Comparison of ENCODE assay signal across 8 mouse cellular contexts in the genomic region with DNA sequence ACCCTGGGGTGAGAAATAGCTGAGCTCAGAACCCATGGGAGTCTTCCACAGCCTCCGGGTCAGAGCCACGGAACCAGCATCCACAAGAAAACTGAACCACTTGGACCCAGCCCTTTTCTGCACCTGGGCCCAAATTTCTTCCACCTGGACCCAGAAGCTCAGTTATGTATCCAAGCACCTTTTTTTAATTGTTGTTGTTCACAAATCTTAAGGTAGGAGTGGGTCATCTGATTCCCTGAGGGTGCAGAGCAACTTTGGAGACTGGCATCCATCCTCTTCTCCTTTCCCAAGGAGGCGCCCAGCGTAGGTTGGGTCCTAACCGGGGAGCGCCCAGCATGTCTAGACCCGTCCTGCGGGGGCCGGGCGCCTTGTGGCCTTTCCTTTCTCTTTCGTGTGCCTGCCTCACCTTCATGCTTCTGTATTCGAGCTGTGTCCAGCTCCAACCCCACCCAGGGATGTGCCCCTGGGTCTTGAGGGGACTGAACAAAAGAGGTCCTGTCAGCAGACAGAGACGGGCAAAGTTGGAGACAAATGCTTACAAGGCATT. TPM values are rescaled to one million over a fixed set of nuclear protein-coding genes. Genes with fewer than 3 reads are reported as not detected.
DNase-seq lines count a peak whose midpoint lies in the region; ATAC-seq and TF ChIP-seq lines count a peak whose summit lies in the region.

A gene (minus strand): TSS at position 51 of the 547 bp plus-strand sequence.
A gene (plus strand): TSS at position 222 of the 547 bp plus-strand sequence.

- 26% methylated on average over 13 of the region's 13 CpGs for WGBS in kidney, embryonic 15.5 days
- 42% methylated on average over 13 of the region's 13 CpGs for WGBS in hindbrain, embryonic 11.5 days
- WGBS in liver, postnatal 0 days (ENCODE audit: insufficient replicate concordance) = 39% methylated on average over 13 of the region's 13 CpGs

- peaks cover 31% of the 10 kb centered on the region for H3K36me3 ChIP-seq in kidney, embryonic 15.5 days
- no peaks in the 10 kb centered on the region for H3K36me3 ChIP-seq in hindbrain, embryonic 11.5 days (ENCODE audit: control insufficient read depth, insufficient read depth, low read length)
- 0 out of 2 replicates have a peak, but pooled peaks cover 2% of the 10 kb centered on the region for H3K36me3 ChIP-seq in liver, postnatal 0 days (replicated peaks; ENCODE audit: insufficient read depth, low read length)

- peak within 1 kb of the TSS; percentile 83 for H3K9ac ChIP-seq in kidney, embryonic 15.5 days
- H3K9ac ChIP-seq in hindbrain, embryonic 11.5 days (ENCODE audit: low read depth, low read length) = peak within 1 kb of the TSS; percentile 77
- H3K9ac ChIP-seq in liver, postnatal 0 days (replicated peaks) = peak within 1 kb of the TSS; percentile 85

- peak within 1 kb of the TSS; percentile 96 for H3K27ac ChIP-seq in kidney, embryonic 15.5 days
- H3K27ac ChIP-seq in brown adipose tissue, adult 24 weeks (replicated peaks; ENCODE audit: low read depth, low read length) = peak within 1 kb of the TSS; percentile 64
- peak within 1 kb of the TSS; percentile 42 for H3K27ac ChIP-seq in hindbrain, embryonic 11.5 days (ENCODE audit: low read depth, low read length)
- peak within 1 kb of the TSS; percentile 74 for H3K27ac ChIP-seq in liver, postnatal 0 days (ENCODE audit: low read depth)

- peak; percentile 10; the same call in 1 of the 2 replicates for ATAC-seq in kidney, embryonic 15.5 days (replicated peaks; ENCODE audit: low FRiP score)
- peak; percentile 13 for ATAC-seq in hindbrain, embryonic 11.5 days (ENCODE audit: low FRiP score)
- ATAC-seq in liver, postnatal 0 days = peak; percentile 0; the same call in 1 of the 2 replicates

- no peaks in the 10 kb centered on the region for H3K9me3 ChIP-seq in kidney, embryonic 15.5 days (replicated peaks)
- H3K9me3 ChIP-seq in hindbrain, embryonic 11.5 days (ENCODE audit: control insufficient read depth, low read length) = no peaks in the 10 kb centered on the region
- H3K9me3 ChIP-seq in liver, postnatal 0 days (ENCODE audit: low read length) = 0 out of 2 replicates have a peak, but pooled peaks cover 3% of the 10 kb centered on the region

- TF ChIP-seq EP300 in liver, postnatal 0 days (IDR thresholded peaks at IDR 0.05; ENCODE audit: low read depth) = no peak

- H3K4me1 ChIP-seq in kidney, embryonic 15.5 days = peaks cover 22% of the 10 kb centered on the region
- no peaks in the 10 kb centered on the region; the same call in 1 of the 2 replicates for H3K4me1 ChIP-seq in brown adipose tissue, adult 24 weeks (ENCODE audit: control insufficient read depth, insufficient read depth, insufficient read length, low read length)
- peaks cover 9% of the 10 kb centered on the region for H3K4me1 ChIP-seq in hindbrain, embryonic 11.5 days (replicated peaks; ENCODE audit: control insufficient read depth, insufficient read depth, low read length)
- peaks cover 15% of the 10 kb centered on the region for H3K4me1 ChIP-seq in liver, postnatal 0 days (ENCODE audit: insufficient read depth)

- peak within 1 kb of the TSS; percentile 74 for H3K4me2 ChIP-seq in kidney, embryonic 15.5 days
- H3K4me2 ChIP-seq in hindbrain, embryonic 11.5 days (replicated peaks; ENCODE audit: low read depth, low read length) = peak within 1 kb of the TSS; percentile 65
- H3K4me2 ChIP-seq in liver, postnatal 0 days (ENCODE audit: low read depth, low read length) = peak within 1 kb of the TSS; percentile 91

- no peak for TF ChIP-seq CTCF in liver, postnatal 0 days (IDR thresholded peaks at IDR 0.05; ENCODE audit: low read depth)

- DNase-seq in kidney, postnatal 25 days = no peak
- DNase-seq in hindbrain, embryonic 11.5 days (ENCODE audit: low spot score) = no peak
- no peak for DNase-seq in liver, postnatal 0 days
- DNase-seq in urinary bladder, postnatal 25 days (ENCODE audit: low spot score) = peak; percentile 30
- DNase-seq in gastrocnemius, postnatal 4 days (ENCODE audit: low spot score in 2 of 2) = no peak
- DNase-seq in adrenal gland, adult 8-10 months = no peak

- H3K27me3 ChIP-seq in kidney, embryonic 15.5 days = no peaks in the 10 kb centered on the region
- no peaks in the 10 kb centered on the region for H3K27me3 ChIP-seq in hindbrain, embryonic 11.5 days (ENCODE audit: control insufficient read depth, insufficient read depth, low read length)
- H3K27me3 ChIP-seq in liver, postnatal 0 days (ENCODE audit: insufficient read depth, low read length) = no peaks in the 10 kb centered on the region

- peak within 1 kb of the TSS; percentile 87 for H3K4me3 ChIP-seq in kidney, embryonic 15.5 days (replicated peaks)
- H3K4me3 ChIP-seq in brown adipose tissue, adult 24 weeks (ENCODE audit: insufficient read depth, low read depth, low read length) = peak within 1 kb of the TSS; percentile 81
- H3K4me3 ChIP-seq in hindbrain, embryonic 11.5 days (ENCODE audit: low read depth, low read length) = peak within 1 kb of the TSS; percentile 83
- peak within 1 kb of the TSS; percentile 81 for H3K4me3 ChIP-seq in liver, postnatal 0 days (ENCODE audit: low read depth, low read length)

RNA-seq across cellular contexts. Expression of the first gene that starts in this region (rescaled TPM):
- polyA plus RNA-seq in kidney, embryonic 15.5 days (2015; fragmentation: Nextera tagmentation; extraction: Ambion mirVana) = 0.31 and 0.33 TPM in 2 replicates
- polyA plus RNA-seq in brown adipose tissue, adult 24 weeks (2012; ENCODE audit: insufficient read depth, insufficient read length, missing spikeins) = not detected in 2 replicates
- 0.28 TPM in 1 of 2 replicates, not detected in the other for polyA plus RNA-seq in hindbrain, embryonic 11.5 days (2014; fragmentation: Nextera tagmentation; extraction: Ambion mirVana)
- 0.13 TPM in 1 of 2 replicates, not detected in the other for polyA plus RNA-seq in liver, postnatal 0 days (2015; fragmentation: Nextera tagmentation; extraction: Ambion mirVana)
- total RNA-seq in gastrocnemius, postnatal 4 days (2021) = not detected
- total RNA-seq in adrenal gland, adult 8-10 months (2022) = not detected

RNA-seq across cellular contexts. Expression of the second gene that starts in this region (rescaled TPM):
- polyA plus RNA-seq in kidney, embryonic 15.5 days (2015; fragmentation: Nextera tagmentation; extraction: Ambion mirVana) = 117 and 137 TPM in 2 replicates
- 20.7 and 22.5 TPM in 2 replicates for polyA plus RNA-seq in brown adipose tissue, adult 24 weeks (2012; ENCODE audit: insufficient read depth, insufficient read length, missing spikeins)
- 78.0 and 94.5 TPM in 2 replicates for polyA plus RNA-seq in hindbrain, embryonic 11.5 days (2014; fragmentation: Nextera tagmentation; extraction: Ambion mirVana)
- polyA plus RNA-seq in liver, postnatal 0 days (2015; fragmentation: Nextera tagmentation; extraction: Ambion mirVana) = 17.9 and 18.0 TPM in 2 replicates
- 10 to 100 TPM; 44.4 to 45.2 TPM for total RNA-seq in gastrocnemius, postnatal 4 days (2021)
- total RNA-seq in adrenal gland, adult 8-10 months (2022) = 10 to 100 TPM; 39.2 to 55.5 (median 46.6) TPM

Comparison
In these comparisons a context has a peak if more than half of its experiments do, and no peak if none do; other contexts are left out.
1. H3K27ac ChIP-seq: peak in every context shown above with its lines; median percentile 96 in kidney, embryonic 15.5 days; 74 in liver, postnatal 0 days; 64 in brown adipose tissue, adult 24 weeks; 42 in hindbrain, embryonic 11.5 days.